Mouse (Mus musculus) heart, postnatal 25 days (tissue): ENCODE measurements around the gene Gm4553. TPM values are rescaled to one million over a fixed set of nuclear protein-coding genes. Genes with fewer than 3 reads are reported as not detected.
"Not testable (repeated sequence)": the region's sequence is repeated elsewhere in the genome, so short reads cannot be mapped to it uniquely, and the experiment has no call there.

Experiments
- DNase-seq: peaks from one replicate; pipeline ENCODE4 v3.0.0; 2022; ENCODE audit warnings: low spot score
- intact Hi-C: fragments of 180-260 bp; cut with DNase I; formaldehyde crosslinking; loops from one replicate; pipeline ENCODE4 v1.15.1; 2025
- total RNA-seq, 2 experiments: library from RNA; stranded (reverse); gene quantifications; 2 replicates each; pipeline ENCODE4 v1.2.3; 2021

Gm4553 gene
- not detected for total RNA-seq

DNA sequence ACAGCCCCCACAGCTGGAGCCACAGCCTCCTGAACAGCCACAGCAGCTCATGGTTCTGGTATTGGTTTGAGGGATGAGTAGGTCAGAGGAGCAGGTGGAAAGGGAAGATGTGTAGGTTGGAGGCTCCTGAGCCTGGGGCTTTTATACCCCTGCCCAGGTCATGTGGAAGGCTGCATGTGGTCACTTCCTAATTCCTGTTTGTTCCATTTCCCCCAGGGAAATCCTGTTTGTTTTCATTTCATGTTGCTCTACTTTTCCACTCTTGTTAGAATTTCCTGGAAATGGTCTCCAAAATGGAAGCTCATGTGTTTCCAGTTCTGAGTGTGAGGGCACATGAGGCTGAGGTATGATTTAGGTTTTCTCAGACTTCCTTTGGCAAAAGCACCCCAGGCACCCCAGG, at the start of gene Gm4553:
TSS of gene Gm4553 (minus strand) at position 101 of the 400 bp plus-strand sequence.
- DNase-seq, intact Hi-C loops: not testable (repeated sequence)

DNA sequence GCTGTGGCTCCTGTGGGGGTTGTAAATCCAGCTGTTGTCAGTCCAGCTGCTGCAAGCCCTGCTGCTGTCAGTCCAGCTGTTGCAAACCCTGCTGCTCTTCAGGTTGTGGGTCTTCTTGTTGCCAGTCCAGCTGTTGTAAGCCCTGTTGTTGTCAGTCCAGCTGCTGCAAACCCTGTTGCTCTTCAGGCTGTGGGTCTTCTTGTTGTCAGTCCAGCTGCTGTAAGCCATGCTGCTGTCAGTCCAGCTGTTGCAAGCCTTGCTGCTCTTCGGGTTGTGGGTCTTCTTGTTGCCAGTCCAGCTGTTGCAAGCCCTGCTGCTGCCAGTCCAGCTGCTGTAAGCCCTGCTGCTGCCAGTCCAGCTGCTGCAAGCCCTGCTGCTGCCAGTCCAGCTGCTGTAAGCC, 46.6 kb upstream of the Gm4553 start:
- intact Hi-C loops, DNase-seq: not testable (repeated sequence)

DNA sequence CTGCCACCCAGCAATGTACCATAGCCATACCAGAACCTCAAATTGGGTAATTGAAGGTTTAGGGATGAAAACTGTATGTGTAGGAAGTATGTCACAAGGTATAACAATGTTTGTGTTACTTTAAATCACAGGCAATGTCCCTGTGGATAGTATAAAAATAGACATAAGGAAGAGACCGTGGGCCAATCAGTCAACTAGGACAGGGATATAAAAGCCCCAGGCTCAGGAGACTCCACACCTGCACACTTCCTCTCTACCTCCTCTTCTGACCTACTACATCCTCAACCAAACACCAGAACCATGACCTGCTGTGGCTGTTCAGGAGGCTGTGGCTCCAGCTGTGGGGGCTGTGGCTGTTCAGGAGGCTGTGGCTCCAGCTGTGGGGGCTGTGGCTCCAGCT, 46.0 kb upstream of the Gm4553 start, which contains the start of gene Gm7579:
TSS of gene Gm7579 (plus strand) at position 301 of the 400 bp plus-strand sequence.
- intact Hi-C loops, result no loop called here
- no peak for DNase-seq

DNA sequence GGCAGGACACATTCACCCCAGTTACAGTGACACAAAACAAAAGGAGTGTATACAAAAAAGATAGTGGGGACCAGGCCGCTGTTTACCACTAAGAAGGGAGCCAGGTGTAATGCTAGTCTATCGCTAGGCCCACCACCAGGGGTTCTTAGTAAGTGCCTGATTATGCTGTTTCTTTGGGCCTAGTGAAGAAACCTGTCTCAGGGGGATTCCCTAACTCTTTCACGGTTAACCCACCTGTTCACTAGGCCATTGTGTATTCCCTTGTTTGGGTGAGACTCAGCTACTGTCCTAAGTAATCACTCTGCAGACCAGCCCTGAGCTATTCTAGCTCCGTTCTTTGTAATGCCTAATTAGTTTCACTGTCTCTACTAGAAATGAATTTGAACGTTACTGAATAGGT, 41.4 kb upstream of the Gm4553 start:
- intact Hi-C loops, DNase-seq: not testable (repeated sequence)

- intact Hi-C loops, result no loop called here
- no peak for DNase-seq
Observed at GRCm38 (mm10) chr7:142205488-142205887, 39.9 kb upstream of the Gm4553 start.

DNA sequence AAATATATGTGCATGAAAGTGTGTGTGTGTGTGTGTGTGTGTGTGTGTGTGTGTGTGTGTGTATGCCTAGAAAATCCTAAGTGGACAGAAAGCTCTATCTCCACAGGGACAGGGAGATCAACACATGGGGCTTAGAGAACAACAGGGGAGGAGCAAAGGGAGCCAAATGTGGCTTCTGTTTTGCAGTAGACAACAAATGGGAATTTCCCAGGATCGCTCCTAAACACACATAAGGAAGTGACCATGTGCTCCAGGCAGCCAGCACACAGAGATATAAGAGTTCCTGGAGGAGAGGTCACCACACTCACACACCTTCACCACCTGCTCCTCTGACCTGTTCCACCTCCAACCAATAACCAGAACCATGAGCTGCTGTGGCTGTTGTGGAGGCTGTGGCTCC, 35.5 kb upstream of the Gm4553 start, which contains the start of gene Krtap5-3:
TSS of gene Krtap5-3 (plus strand) at position 301 of the 400 bp plus-strand sequence.
- intact Hi-C loops, result no loop called here
- DNase-seq, result no peak

GRCm38 (mm10) chr7:142198748-142199147, 33.2 kb upstream of the Gm4553 start:
- no peak for DNase-seq
- intact Hi-C loops, result no loop called here

GRCm38 (mm10) chr7:142190289-142190688, 24.8 kb upstream of the Gm4553 start, which contains the start of gene Gm10153:
Gene Gm10153 (minus strand): TSS chr7:142190389.
- intact Hi-C loops, result no loop called here
- DNase-seq, result no peak

DNA sequence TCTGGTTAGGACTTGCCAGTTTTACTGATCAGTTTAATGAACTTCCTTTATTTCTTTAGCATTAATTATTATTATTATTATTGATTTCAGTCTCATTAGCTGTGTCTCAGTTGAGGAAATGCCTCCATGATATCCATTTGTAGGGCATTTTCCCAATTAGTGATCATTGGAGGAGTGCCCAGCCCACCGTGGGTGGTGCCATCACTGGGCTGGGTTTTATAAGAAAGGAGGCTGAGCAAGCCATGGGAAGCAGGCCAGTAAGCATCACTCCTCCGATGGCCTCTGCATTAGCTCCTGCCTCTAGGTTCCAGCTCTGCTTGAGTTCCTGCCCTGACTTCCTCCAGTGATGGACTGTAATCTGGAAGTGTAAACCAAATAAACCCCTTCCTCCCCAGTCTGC, 22.6 kb upstream of the Gm4553 start:
- intact Hi-C loops, result no loop called here
- DNase-seq, result no peak

DNA sequence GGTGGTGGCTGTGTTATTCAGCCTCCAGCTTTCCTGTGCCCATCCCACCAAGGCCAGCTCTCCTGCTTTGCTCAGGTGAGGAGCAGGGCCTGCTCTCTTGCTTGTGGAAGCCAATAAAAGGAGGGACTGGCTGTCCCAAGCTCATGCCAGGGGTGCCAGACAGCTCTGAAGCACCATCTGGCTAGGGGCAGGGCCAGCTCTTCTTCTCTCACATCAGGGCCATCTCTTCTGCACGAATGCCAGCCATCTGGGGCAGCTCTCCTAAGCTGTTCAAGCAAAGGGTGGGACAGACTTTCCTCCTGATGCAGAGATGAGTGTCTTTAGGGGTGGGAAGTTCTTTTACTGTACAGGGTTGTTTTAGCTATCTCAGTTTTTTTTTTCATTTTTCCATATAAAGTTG, 15.5 kb upstream of the Gm4553 start:
- intact Hi-C loops, result no loop called here

GRCm38 (mm10) chr7:142178685-142179084, 13.1 kb upstream of the Gm4553 start:
- no peak for DNase-seq
- intact Hi-C loops, result no loop called here

More for the DNA sequence above, 15.5 kb upstream of the Gm4553 start:
- DNase-seq, result no peak

DNA sequence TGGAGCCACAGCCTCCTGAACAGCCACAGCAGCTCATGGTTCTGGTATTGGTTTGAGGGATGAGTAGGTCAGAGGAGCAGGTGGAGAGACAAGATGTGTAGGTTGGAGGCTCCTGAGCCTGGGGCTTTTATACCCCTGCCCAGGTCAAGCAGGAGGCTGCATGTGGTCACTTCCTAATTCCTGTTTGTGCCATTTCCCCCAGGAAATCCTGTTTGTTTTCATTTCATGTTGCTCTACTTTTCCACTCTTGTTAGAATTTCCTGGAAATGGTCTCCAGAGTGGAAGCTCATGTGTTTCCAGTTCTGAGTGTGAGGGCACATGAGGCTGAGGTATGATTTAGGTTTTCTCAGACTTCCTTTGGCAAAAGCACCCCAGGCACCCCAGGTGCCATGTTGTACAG, 10.4 kb upstream of the Gm4553 start, which contains the start of gene Krtap5-2:
TSS of gene Krtap5-2 (minus strand) at position 101 of the 400 bp plus-strand sequence.
- DNase-seq, intact Hi-C loops: not testable (repeated sequence)

DNA sequence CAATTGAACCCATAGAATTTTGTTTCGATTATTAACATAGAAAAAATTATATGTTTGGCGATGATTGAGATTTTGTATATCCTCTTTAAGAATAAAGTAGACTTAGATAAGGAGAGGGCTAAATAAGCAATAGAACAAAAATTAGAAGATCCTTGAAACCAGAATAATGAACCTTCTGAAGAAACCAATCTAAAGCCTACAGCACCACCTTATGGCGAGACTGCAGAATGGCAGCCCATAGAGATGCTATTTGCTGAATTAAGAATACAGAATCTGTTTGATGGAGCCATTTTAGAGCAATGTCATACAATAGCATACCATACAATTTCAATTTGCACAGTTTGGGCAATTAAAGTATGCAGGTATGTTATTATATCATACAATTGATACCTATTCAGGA, 4.3 kb upstream of the Gm4553 start:
- no peak for DNase-seq
- intact Hi-C loops, result no loop called here

- intact Hi-C loops, result no loop called here
Observed at GRCm38 (mm10) chr7:142159366-142159765, 6.2 kb downstream of the Gm4553 start.

DNA sequence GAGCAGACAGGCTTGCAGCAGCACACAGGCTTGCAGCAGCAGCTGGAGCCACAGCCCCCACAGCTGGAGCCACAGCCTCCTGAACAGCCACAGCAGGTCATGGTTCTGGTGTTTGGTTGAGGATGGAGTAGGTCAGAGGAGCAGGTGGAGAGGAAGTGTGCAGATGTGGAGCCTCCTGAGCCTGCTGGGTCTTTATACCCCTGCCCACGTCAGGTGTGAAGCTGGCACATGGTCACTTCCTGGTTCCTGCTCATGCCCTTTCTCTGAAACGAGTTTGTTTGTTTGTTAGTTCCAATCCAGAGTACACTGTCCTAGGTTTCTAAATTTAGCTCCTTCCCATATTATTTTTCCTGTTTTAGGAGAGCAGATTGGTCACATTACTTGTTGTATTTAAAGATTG, 8.5 kb downstream of the Gm4553 start, which contains the start of gene Gm29735:
TSS of gene Gm29735 (minus strand) at position 101 of the 400 bp plus-strand sequence.
- DNase-seq, intact Hi-C loops: not testable (repeated sequence)

More at GRCm38 (mm10) chr7:142159366-142159765, 6.2 kb downstream of the Gm4553 start:
- no peak for DNase-seq

DNA sequence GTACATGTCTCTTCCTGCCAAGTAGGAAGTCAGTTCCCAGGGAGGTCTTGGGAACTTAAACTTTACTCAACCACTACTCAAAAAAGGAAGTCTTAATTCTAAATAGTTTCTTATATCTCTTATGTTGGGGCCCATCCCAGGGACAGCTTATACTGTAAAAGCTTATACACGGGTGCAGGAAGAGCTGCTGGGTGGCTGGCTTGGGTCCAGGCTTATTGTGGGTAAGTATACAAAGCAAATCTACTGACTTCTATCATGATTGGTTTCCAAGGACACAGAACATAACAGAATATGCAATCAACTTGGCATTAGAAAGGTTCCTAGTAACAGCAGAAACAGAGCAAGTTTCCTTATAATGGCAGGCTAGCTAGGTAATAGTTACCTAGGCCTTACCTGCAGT, 10.2 kb downstream of the Gm4553 start:
- intact Hi-C loops, result no loop called here
- DNase-seq, result no peak

GRCm38 (mm10) chr7:142152191-142152590, 13.3 kb downstream of the Gm4553 start:
- no peak for DNase-seq
- intact Hi-C loops, result no loop called here

DNA sequence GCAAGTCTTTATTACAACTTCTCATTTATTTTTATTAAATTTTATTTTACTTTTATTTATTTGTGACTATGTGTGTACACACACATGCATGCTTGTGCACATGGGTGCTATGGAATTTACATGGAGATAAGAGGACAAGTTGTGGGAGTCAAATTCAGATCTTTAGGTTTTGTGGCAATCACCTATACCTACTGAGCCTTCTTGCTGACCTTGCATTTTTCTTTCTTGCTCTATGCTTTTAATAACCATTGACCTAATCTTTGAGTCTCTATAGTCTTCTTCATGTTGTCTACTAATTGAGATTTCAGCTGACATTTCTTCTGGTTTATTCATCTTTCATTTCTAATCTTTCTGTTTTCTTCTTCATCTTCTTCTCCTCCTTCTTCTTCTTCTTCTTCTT, 16.9 kb downstream of the Gm4553 start:
- no peak for DNase-seq
- intact Hi-C loops, result loop anchor here (10.0 kb wide), 1 partner anchor 136 kb away; no protein-coding TSS in a partner anchor

DNA sequence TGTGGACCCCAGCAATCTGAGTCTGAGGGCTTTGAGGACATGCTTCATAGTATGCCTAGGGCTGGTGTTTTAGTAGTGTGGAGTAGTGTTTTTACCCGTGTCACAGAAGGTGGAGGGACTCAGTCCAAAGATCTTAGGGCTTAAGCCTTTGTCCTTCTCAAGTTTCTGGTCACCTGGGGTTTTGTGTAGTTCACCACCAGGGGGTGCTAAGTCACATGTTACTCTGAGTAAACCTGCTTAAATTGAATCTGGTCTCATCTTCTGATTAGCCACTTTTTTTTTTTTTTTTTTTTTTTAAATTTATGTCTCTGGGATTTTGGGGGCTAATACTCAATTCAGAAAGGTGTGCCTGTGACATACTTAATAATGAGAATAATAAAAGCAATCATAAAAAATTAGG, 19.5 kb downstream of the Gm4553 start:
- intact Hi-C loops, result loop anchor here (10.0 kb wide), 1 partner anchor 139 kb away; no protein-coding TSS in a partner anchor
- no peak for DNase-seq

- no peak for DNase-seq
- intact Hi-C loops, result loop anchor here (1.0 to 10.0 kb wide), 2 partner anchors 105 to 139 kb away; no protein-coding TSS in a partner anchor
Observed at GRCm38 (mm10) chr7:142145413-142145940, 20.1 kb downstream of the Gm4553 start.

DNA sequence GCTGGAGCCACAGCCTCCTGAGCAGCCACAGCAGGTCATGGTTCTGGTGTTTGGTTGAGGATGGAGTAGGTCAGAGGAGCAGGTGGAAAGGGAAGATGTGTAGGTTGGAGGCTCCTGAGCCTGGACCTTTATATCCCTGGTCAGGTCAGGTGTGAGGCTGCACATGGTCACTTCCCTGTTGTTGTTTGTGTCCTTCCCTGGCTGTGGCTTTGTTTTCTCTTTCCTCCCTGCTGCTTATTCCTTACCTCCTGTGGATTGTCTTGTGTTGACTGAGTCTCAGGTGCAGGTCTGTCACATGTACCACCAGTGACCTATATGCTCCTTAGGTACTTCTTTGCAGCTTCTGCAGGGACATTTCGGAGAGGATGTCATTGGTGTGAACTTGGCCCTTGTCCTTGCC, 21.0 kb downstream of the Gm4553 start, which contains the start of gene Gm45337:
TSS of gene Gm45337 (minus strand) at position 101 of the 400 bp plus-strand sequence.
- no peak for DNase-seq
- intact Hi-C loops, result loop anchor here (10.0 kb wide), 1 partner anchor 140 kb away; no protein-coding TSS in a partner anchor
